Mouse (Mus musculus) gonadal fat pad, adult 2 months (tissue): ENCODE measurements around the gene Cfap57. TPM values are rescaled to one million over a fixed set of nuclear protein-coding genes. Genes with fewer than 3 reads are reported as not detected.

ENCODE experiments used
- DNase-seq: peaks from one replicate; pipeline ENCODE4 v3.0.0-alpha.2; 2012; ENCODE audit warnings: low read depth
- polyA plus RNA-seq: library from polyadenylated mRNA; depleted of rRNA; stranded (reverse); fragments of >200 nt; gene quantifications from 2 replicates; pipeline ENCODE4 v1.2.3, GENCODE M21; 2012; rRNA removed

Gene Cfap57
- 0.30 and 0.71 TPM in 2 replicates for polyA plus RNA-seq

DNA sequence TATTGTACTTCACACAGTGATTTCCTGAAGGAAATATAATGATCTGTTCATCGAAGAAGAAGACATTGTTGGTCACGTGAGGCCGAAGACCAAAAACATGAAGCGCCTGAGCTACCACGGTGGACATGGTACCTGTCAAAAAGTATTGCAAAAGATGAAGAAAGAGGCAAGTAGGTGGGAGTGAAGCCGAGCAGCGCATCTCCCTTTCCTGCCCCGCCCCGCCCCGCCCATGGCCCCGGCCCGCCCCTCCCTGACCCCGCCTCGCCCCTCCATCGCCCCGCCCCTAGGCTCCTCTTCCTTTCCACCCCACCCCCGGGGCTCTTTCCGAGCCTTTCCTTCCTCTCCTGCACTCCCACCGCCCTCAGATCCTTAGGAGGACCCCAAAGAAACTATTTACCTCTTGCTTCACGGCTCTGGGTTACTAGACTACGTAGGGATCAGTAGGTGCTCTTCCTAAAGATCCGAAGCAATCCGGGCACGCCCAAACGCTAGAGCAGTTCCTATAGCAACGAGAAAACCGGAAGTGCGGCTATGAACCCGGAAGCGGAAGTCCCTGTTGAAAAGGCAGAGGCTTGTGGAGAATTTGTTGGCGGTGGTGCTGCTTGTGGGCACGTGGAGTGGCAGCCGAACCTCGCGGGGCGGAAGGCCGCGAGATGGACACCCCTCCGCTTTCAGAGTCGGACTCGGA is at the start of gene Cfap57, which contains the start of gene Ebna1bp2:
TSS of gene Cfap57 (minus strand) at position 499 of the 688 bp plus-strand sequence.
TSS of gene Ebna1bp2 (plus strand) at position 521 of the 688 bp plus-strand sequence.
- no peak for DNase-seq

DNA sequence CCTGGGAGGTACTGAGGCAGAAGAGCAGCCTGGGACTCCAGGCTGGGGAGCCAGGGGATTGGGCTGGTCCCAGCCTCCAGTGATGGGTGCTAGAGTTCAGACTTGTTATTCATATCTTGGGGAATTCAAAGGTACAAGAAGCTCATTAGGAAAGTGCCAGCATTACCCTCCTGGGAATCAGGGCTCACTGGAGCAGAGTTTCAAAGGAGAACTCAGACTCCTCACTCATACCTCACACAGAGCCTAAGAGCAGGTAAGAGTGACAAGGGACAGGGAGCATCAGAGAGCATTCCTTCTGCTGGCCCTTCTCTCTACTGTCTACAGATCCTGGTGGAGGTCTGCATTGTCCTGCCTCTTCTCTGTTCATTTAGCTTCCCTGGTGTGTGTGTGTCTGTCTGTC is 38.1 kb upstream of the Cfap57 start, which contains the start of gene Olfr62:
TSS of gene Olfr62 (plus strand) at position 301 of the 400 bp plus-strand sequence.
- DNase-seq: no peak

DNA sequence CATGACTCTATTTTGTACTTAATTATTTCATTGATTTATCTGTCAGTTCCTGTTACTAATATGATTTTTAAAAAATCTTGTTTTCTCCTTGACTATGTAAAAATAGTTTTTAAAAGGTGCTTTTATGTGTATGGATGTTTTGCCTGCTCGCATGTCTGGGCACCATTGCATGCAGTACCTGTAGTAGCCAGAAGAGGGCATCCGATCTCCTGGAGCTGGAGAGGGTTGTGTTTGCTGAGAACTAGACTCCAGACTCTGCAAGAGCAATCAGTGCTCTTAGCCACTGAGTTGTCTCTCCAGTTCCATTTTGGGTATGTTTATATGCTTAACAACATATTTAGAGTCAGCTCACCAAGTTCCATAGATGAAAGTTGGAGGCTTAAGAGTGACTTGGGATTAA is 24.7 kb upstream of the Cfap57 start:
- no peak for DNase-seq

DNA sequence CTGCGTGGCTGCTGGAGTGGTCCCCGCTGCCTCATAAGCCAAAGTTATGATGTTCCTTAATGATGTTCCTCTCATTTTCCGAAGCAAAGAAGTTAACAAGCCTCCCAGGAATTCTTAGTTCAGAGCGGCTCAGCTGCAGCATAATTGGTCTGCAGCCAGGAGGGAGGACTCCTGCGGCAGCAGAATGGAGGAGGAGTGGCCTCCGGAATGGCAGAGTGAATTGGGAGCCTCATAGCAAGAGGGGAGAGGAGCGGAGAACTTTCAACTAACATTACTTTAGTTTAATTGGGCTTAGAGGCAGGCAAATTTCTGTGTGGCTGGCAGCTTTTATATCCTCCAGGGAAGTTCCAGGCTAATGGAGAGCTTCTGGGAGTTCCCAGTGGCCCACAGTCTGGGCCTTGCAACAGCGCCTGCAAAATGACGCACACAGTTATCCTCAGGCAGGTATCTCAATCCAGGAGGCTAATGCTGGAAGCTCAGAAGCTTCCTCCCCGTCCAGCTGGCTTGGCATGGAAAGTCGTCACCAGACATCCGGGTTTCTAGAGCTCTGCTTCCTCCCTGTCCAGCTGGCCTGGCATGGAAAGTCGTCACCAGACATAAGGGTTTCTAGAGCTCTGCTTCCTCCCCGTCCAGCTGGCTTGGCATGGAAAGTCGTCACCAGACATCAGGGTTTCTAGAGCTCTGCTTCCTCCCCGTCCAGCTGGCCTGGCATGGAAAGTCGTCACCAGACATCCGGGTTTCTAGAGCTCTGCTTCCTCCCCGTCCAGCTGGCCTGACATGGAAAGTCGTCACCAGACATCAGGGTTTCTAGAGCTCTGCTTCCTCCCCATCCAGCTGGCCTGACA is 22.0 kb upstream of the Cfap57 start:
- DNase-seq: no peak

DNA sequence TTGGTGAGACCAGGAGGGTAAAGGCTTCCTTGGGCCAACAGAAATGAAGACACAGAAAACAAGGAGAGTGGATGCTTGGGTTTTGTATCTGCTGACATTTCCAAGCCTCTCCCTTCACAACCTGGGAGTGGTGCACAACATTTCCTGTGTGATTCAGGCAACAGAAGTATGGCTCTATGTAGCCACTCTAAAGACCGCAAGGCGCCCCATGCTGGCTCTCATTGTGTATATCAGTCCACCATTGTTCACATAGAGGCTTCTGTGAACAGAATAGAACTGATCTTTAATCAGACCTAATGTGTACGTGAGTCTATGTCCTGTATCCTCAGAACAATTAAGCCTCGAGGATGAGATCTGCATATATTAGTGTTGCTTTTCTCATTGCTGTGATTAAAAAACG is 9.7 kb upstream of the Cfap57 start:
- no peak for DNase-seq

DNA sequence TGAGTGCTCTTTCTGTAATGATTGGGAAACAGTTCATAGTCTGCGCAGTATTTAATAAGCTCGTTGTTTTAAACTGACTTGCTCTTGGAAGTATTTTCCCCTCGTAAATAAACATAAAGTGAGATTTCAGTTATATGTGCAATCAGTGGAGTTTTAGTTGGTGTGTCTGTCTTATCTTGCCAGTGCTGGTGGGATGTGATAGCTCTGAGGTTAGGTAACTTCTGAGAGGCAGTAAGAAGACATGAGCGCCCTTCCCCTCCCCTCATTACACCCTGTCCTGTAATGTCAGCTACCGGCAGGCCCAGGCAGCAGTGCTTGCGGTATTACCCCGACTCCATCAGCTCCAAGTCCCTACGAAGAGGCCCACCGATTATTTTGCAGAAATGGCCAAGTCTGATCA is 1.2 kb upstream of the Cfap57 start:
- no peak for DNase-seq

DNA sequence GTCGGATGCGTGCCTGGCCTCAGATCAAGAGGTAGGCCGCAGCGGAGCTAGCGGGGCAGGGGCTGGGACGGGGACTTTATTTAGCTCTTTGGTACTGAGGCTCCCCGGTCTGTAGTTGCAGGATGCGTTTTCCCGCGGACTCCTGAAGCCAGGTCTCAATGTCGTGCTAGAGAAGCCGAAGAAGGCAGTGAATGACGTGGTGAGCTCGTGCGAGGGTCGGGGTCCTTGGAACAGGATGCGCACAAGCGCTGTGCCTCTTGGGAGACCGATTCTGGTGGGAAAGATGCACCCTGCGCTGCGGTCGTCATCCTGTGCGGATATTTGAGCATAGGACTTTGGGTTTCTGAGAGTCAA is 367 bp upstream of the Cfap57 start:
- DNase-seq: no peak

DNA sequence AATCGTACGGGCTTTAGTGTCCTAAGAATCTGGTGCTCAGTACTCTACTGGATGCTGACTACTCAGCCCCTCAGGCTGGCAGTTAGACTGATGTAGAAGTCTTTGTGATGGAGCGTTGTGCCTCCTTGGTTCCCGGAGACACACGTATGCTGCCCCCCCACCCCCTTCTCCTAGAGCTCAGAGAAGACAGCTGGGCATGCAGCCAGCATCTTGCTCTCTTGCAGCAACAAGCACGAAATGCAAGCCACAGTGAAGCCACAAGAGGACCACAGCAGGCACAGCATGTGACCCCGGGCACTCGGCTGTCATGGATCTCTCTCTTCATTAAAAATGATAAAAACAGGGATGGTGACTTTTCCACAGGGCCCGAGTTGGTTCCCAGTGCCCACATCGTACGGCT is 5.2 kb downstream of the Cfap57 start:
- no peak for DNase-seq

DNA sequence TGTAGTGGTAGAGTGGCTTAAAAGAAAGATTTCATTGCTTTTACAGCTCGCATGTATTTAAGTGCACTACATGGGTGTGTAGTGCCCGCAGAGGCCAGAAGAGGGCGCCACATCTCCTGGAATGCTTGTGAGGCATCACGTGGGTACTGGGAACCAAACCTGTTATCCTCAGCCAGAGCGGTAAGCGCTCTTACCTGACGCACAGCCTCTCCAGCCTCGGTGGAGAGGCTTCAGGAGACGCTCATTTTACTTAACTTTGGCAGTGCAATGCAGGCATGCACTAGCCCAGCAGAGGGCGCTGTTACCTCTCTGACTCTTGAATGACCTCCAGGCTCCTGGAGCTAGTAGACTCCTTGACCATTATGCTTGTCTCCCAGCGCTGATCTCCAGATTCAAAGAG is 8.0 kb downstream of the Cfap57 start:
- no peak for DNase-seq

DNA sequence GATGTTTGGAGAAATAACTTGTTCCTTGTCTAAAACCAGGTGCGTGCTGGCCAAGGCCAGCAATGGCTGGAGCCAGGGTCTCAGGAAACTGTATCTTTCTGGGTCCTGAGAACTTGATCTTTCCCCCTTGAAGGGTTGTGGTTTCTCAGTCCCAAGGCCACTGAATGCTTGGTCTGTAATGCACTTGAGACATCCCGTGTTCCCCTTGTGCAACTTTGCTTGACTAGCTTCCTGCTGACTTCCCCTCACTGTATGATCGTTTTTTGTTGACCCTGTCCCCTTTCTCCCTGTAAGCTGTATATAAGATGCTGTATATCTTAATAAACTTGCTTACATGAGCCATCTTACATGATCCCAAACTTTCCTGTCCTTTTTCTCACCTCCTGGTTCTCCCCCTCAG is 10.7 kb downstream of the Cfap57 start:
- DNase-seq: no peak

DNA sequence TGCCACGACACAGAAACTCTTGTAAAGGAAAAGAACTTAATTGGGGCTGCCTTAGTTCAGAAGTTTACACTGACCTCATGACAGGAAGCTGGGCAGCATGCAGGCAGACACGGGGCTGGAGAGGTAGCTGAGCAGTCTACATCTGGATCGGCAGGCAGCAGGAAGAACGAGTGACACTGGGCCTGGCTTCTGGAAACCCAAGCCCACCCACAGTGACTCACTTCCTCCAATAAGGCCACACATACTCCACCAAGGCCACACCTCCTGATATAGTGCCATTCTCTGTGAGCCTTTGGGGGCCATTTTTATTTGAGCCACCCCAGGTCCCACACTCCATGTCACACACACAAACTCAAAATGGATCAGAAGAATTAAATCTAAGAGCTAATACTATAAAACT is 16.5 kb downstream of the Cfap57 start:
- no peak for DNase-seq

DNA sequence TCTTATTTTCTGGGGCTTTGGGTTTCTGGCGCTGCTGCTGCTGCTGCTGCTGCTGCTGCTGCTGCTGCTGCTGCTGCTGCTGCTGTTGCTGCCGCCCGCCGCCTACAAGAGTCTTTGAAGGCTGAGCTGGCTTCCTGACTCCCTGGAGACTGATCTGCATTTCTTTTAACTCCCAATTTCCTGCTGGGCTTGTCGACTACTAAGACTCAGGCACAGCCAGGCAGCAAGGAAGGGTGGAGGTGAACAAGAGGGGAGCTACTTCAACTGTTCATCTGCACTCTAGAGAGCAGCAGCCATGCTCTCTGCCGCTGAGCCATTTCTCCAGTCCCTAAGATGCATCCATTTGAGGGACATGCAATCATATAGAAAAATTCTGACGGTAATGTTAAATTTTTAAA is 30.8 kb downstream of the Cfap57 start:
- no peak for DNase-seq

DNA sequence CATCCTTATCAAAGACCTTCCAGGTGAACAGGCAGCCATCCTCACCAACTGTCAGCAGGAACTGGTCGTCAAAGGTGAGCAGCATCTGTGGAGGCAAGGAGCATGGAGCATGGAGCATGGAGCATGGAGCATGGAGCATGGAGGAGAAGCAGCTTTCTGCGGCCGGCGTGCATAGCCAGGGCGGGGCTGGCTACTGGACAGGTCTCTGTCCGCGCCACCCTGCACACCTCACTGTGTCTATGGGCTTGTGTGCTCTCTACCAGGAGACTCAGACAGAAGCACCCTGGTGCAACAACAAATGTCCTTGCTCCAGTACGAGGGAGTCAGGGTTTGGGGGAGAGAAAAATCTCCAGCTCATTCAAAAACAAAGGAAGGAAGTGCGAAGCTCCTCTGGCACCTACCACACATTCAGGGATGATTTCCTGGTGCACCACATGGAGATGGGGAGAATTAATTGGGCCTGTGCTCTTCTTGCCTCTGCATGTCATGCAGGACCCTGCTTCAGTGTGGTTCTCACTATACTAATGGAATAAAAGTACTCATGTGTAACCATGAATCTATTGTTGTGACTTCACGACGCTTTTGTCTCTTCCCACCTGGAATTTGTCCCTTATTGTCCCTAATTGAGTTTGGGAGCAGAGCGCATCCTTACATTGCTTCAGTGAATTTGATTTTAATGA is 31.4 kb downstream of the Cfap57 start:
- DNase-seq: no peak

DNA sequence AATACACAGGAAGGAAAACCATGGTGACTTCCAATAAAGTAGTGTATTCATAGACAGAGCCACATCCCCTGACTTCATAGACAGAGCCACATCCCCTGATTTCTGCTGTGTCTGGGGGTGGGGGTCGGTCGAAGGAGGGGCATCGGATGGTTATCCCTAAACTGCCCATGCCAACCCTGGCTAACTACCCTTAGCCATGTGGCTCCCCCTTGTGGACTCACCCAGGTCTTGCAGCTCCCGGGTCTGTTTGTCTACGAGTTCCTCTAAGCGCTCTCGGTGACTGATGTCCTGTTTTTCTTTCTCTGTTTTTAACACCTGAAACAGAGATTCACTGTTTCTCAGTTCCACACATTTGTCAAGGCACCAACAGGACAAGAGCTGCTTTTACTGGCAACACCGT is 37.9 kb downstream of the Cfap57 start:
- no peak for DNase-seq

DNA sequence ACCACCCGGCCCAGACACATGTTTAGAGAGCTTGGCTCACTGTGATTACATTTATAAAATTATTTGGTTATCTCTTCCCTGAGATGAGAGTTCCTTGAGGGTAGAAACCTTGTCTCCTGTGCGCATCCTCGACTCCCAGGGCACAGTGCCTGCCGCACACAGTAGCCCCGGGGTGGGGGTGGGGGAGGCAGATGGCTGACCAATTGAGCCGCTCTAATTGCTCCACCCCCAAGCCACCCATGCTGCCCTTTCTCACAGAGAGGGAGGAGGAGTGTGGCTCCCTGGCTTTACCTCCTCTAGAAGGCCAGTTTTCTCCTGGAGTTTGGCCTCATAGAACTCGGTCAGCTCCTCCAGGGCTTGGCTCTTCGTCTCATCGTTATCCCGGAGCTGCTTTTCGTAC is 39.1 kb downstream of the Cfap57 start:
- DNase-seq: no peak

DNA sequence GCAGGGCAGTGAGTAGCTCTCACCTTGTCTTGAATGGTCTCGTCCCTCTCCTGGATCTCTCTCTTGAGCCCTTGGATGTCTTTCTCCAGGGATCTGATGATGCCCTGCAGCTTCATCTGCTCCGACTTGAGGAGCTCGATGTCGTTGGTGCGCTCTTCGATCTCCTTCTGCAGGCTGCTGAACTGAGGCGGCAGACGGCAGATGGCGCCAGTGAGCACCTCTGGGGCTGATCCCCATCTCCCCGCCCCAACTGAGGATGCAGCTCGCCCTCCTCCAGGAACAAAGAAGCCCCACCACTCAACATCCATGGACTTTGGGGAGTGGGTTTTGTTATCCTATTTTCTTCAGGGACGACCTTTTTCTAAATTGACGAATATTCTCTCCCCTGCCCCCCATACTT is 41.3 kb downstream of the Cfap57 start:
- no peak for DNase-seq

DNA sequence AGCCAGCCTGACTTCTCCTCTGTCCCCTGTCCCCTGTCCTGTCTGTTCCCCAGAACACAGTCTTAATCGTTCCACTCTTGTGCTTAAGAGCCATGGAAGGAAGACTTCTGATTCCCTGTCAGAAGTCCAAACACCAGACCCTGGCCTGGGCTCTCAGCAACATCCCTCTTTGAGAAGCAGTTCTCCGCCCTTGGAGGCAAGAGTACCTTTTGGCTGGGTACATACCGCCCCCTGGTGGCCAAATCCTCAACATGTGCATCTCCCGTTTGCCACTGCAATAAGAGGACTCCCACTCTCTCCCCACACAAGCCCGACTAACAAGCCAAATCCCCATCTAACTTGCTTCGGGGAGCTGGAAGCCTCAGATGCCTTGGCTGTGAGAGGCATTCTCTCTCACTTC is 44.5 kb downstream of the Cfap57 start:
- no peak for DNase-seq

DNA sequence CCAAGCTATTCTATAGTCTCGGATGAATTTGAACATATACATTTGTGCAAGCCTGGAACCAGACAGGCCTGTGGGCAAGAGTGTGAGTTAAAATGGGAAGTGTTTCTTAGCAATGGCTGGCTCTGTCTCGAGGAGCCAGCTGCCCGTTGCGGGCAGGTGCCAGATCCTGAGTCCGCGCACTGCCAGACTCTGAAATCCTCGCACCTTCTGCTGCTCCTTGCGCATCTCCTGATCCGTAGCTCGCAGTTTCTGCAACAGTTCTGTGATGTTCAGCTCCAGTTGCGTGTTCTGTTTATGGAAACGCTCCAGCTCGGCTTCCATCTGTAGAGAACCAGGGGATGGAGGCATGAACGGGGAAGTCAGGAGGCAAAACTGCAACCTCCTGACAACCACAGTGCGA is 49.1 kb downstream of the Cfap57 start:
- DNase-seq: no peak

DNA sequence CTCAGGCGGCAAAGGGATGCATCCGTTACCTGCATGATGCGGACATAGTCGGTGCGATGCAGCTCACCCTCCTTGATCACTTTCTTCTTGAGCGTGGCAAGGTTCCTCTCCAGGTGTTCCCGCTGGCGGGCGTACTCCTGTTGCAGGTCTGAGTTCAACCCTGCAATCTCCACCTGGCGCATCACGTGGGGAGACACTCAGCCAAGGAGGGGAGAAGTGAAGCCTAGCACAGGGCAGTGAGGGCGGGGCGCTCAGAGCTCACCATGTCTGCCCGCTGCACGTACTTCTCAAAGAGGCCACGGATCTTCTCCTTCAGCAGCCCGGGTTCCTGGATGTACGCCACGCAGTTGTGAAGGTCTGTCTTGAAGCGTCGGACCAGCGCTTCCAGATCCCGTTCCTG is 51.3 kb downstream of the Cfap57 start:
- no peak for DNase-seq

DNA sequence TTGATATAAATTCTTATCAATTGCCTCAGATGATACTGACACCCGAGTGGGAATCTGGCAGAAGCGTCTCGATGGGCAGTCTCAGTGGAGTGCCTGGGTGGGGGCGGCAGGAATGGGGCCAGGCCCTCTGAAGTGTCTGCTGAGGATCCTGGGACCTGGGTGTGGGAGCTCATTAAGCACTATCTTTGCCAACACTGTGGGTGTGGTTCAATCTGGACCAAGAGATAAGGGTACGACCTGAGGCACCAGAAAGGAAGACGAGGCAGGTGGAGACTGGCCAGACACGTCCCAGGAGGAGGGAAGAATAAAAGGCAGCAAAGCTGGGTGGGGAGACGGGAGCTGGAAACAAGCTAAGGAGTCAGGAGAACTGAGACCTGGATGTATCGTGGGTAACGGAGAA is 51.9 kb downstream of the Cfap57 start:
- DNase-seq: no peak

DNA sequence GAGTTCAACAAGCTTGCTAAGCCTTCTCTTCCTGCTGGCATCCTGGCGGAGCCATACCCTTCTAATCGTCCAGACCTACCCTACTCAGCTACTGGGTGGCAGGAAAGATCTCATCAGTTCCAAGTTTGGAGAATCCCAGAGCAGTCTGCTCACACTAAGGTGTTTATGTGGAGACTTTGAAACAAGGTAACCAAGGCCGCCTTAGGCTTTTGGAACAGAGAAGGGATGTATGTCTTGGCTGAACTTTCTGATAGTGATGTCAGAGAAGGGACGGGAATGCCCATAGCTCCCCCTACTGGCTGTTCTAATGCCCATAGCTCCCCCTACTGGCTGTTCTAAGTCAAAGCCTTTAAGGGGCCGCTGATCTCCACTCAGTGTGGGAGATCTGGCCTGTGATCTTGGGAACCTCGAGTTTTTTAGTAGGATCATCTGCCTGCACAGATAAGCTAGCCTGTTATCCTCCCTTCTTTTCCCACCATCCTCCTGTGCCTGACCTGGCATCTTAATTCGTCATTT is 54.4 kb downstream of the Cfap57 start:
- peak; percentile 38 for DNase-seq

DNA sequence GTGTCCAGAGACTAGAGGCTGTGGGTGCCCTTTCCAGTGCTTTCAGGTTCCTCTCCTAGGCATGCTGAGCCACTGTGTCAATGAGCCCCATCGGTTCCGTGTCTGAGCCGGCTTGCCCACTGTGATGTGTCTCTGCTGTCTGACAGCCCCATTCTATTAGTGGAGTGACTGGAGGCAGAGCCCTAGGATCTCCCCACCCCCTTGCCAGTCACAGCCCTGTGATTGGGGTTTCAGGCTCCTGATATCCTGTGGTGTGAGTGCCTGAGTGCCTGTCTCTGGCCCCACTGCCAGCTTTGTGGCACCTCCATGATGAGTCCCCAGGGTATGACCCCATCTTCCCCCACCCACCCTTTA is 55.7 kb downstream of the Cfap57 start:
- DNase-seq: no peak
